Mouse (Mus musculus): Measurements from ENCODE around the gene Gm8978.
"Not testable (repeated sequence)": the region's sequence is repeated elsewhere in the genome, so short reads cannot be mapped to it uniquely, and the experiment has no call there.

Gm8978 gene

DNA sequence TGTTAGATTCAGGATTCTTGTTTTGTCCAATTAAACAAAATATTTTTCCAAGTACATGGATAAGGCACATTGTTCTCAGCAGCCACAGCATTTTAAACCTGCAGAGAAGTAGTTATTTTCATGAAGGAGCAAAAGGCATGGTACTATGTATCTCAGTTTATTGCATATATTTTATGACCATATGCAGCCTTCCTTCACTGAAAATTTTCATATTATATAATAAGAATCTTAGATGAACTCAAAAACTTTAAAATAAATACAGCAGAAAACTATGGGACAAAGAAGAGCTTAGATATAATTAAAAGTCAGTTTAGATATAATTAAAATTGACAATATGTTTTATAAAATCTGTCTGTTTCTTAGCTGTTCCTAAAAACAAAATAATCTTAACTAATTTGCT lies at the start of gene Gm8978:
Gene Gm8978, minus strand, starts transcription at position 101 of the 400 bp plus-strand sequence.
- not testable (repeated sequence) for DNase-seq (ENCODE audit: low spot score)

DNA sequence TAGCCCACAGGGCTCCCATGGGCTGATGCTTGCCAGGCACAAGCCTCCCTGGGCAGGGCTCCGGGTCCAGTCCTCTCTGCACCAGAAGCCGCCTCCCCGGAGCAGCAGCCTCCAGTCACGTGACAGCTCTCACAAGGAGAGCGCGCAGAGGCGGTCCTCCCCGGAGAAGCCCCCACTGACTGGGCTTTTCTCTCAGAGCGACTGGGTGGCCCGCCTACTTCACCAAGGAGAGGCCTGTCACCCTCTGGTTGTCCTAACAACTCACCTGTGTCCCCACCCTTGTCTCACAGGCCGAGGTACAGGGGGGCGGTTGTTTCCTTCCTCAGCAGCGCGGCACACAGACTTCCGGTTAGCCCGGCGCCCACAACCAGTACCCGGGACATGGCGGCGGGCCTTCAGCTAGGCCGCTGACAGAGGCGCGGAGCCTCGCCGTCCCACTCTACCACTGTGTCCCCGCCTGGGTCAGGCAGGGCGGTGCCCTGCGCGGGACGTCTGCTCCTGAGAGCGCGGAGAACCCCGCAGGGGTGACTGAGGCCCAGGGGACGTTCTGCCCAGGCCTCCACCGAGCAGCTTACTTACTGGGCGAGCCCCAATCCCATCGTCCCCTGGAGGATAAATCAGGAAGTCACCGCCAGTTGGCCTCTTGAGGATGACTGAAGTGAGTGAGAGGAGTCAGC lies 35.3 kb downstream of the Gm8978 start:
- peak; percentile 12 for DNase-seq (ENCODE audit: low spot score)

DNA sequence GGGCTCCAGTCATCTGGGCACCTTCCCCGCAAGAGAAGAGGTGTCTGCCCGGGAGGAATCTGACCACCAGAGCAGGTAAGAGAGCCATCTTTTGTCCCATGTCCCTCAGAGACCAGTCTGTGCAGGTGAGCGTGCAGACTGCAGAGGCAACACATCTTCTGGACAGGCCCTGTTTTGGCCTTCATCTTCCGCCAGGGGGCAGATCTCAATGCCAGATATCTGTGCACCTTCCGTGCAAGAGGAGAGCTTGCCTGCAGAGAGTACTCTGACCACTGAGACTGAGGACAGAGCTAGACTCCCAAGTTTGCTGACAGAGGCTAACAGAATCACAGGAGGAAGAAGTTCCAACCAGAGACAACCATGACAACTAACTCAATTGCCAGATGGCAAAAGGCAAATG lies 56.5 kb downstream of the Gm8978 start:
- not testable (repeated sequence) for DNase-seq (ENCODE audit: low spot score)

All from urinary bladder, postnatal 25 days (tissue).